Mouse (Mus musculus): ENCODE measurements around the gene Npvf. TPM values are rescaled to one million over a fixed set of nuclear protein-coding genes. Genes with fewer than 3 reads are reported as not detected.

The Npvf gene
- polyA plus RNA-seq, 1 experiment from 2014 or later = not detected

DNA sequence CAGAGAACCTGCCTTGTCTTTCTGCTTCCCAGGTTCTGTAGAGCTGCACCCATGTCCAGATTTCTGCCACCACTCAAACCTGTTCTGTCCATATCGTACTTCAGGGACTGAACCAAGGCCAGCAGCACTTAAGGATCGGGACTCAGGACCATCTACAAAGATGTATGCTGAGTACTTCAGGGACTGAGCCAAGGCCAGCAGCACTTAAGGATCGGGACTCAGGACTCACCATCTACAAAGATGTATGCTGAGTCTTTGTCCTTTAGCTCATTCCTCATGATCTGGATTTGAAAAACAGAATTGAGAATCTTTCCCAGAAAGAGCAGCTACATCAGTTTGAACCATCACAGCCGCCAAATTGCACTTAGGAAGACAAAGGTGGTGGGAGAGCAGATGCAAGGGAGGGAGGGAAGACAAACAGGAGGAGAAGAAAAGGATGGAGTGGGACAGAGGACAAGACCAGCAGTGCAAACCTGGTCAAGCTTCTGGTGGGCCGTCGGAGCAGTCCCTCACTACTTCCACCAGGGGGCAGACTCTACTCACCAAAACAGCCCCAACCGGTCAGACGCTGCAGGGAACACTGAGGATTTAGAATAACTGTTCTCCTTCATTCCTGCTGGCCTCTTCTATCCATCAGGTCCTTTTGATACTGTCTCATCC, 24.7 kb upstream of the Npvf start:
- no peak overlapping the region for H3K4me3 ChIP-seq (ENCODE audit: low read depth, low read length)
- no peak overlapping the region for H3K27ac ChIP-seq (ENCODE audit: low read depth)
- TF ChIP-seq CTCF (IDR thresholded peaks at IDR 0.05; ENCODE audit: low read depth) (peak; percentile 93), EP300 (IDR thresholded peaks at IDR 0.05; ENCODE audit: low read depth) (no peak)
- no peak overlapping the region for H3K9ac ChIP-seq (replicated peaks)
- 23% methylated on average over 8 of the region's 8 CpGs for WGBS (ENCODE audit: insufficient replicate concordance)
- no peak overlapping the region for H3K4me2 ChIP-seq (ENCODE audit: low read depth, low read length)
- H3K9me3 ChIP-seq (ENCODE audit: low read length) = no peaks in the 10 kb centered on the region
- DNase-seq (peak; percentile 67), ATAC-seq (no peak)
- H3K27me3 ChIP-seq (ENCODE audit: insufficient read depth, low read length) = 0 out of 2 replicates have a peak, but pooled peaks cover 6% of the 10 kb centered on the region
- no peaks in the 10 kb centered on the region for H3K4me1 ChIP-seq (ENCODE audit: insufficient read depth)
- no peaks in the 10 kb centered on the region for H3K36me3 ChIP-seq (replicated peaks; ENCODE audit: insufficient read depth, low read length)

DNA sequence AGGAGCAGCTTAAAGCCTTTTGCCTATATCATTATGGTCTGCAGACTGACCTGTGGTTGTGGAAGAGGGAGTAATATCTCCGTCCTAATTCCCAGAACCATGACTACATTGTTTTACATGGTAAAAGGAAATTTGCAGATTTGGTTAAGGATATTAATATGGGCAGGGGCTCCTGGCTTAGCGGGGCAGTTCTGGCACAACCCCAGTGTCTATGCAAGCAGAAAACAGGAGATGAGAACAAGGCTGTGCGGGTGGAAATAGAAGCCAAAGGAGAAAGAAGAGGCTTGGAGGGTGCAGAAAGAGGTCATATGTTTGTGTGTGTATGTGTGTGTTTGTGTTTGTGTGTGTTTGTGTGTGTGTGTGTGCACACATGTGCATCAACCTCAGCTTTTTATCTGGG, 17.0 kb upstream of the Npvf start:
- WGBS (ENCODE audit: insufficient replicate concordance) = 81% methylated on average over 3 of the region's 3 CpGs
- no peak for TF ChIP-seq CTCF (IDR thresholded peaks at IDR 0.05; ENCODE audit: low read depth)
- no peak for TF ChIP-seq EP300 (IDR thresholded peaks at IDR 0.05; ENCODE audit: low read depth)
- ATAC-seq (no peak), DNase-seq (no peak)
- Histone ChIP-seq H3K27me3 (ENCODE audit: insufficient read depth, low read length) (no peaks in the 10 kb centered on the region), H3K36me3 (replicated peaks; ENCODE audit: insufficient read depth, low read length) (no peaks in the 10 kb centered on the region), H3K4me3 (ENCODE audit: low read depth, low read length) (no peak overlapping the region), H3K4me2 (ENCODE audit: low read depth, low read length) (no peak overlapping the region), H3K9ac (replicated peaks) (no peak overlapping the region), H3K9me3 (ENCODE audit: low read length) (no peaks in the 10 kb centered on the region), H3K4me1 (ENCODE audit: insufficient read depth) (no peaks in the 10 kb centered on the region), H3K27ac (ENCODE audit: low read depth) (no peak overlapping the region)

DNA sequence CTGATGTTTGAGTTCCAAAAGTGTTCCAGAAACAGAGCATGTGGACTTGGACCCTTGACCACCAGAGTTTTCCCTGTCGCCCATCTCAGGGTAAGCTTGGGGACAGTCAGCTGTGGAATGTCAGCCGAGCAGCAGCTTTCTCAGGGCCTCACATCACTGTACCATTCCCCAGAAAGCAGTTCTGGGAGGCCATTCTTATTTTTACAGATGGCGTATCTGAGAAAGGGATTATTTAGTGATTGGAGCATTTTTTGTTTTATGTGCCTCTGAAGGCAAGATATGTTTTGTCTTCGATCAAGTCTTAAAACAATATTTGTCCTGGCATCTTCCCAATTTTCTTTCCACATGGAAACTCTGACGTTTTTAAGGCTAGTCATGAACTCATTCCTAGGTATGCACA, 12.7 kb upstream of the Npvf start:
- no peak overlapping the region for H3K4me3 ChIP-seq (ENCODE audit: low read depth, low read length)
- no peak overlapping the region for H3K4me2 ChIP-seq (ENCODE audit: low read depth, low read length)
- no peak overlapping the region for H3K27ac ChIP-seq (ENCODE audit: low read depth)
- DNase-seq (no peak), ATAC-seq (no peak)
- no peak for TF ChIP-seq EP300 (IDR thresholded peaks at IDR 0.05; ENCODE audit: low read depth)
- TF ChIP-seq CTCF (IDR thresholded peaks at IDR 0.05; ENCODE audit: low read depth) = no peak
- no peaks in the 10 kb centered on the region for H3K4me1 ChIP-seq (ENCODE audit: insufficient read depth)
- no peaks in the 10 kb centered on the region for H3K27me3 ChIP-seq (ENCODE audit: insufficient read depth, low read length)
- H3K36me3 ChIP-seq (replicated peaks; ENCODE audit: insufficient read depth, low read length) = no peaks in the 10 kb centered on the region
- no peaks in the 10 kb centered on the region for H3K9me3 ChIP-seq (ENCODE audit: low read length)
- no peak overlapping the region for H3K9ac ChIP-seq (replicated peaks)
- WGBS (ENCODE audit: insufficient replicate concordance) = 55% methylated on average over 5 of the region's 5 CpGs

DNA sequence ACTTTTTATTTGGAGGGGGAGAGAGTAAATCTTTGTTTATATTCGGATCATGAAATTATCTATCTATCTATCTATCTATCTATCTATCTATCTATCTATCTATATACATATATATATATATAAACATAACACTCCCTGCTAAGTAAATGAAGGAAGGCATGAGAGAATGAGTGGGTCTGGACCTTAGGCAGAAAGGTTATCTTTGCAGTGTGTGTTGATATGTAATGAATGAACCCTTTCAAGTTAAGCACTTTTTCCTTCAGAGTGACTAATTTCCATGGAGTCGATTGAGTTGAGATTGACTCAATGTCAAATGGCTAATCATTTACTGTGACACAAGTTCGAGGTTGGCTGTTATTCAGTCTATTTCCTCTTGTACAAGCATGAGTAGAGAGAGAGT, 10.8 kb upstream of the Npvf start:
- Histone ChIP-seq H3K9me3 (ENCODE audit: low read length) (no peaks in the 10 kb centered on the region), H3K9ac (replicated peaks) (no peak overlapping the region), H3K36me3 (replicated peaks; ENCODE audit: insufficient read depth, low read length) (no peaks in the 10 kb centered on the region), H3K4me1 (ENCODE audit: insufficient read depth) (no peaks in the 10 kb centered on the region), H3K27ac (ENCODE audit: low read depth) (no peak overlapping the region), H3K4me3 (ENCODE audit: low read depth, low read length) (no peak overlapping the region), H3K27me3 (ENCODE audit: insufficient read depth, low read length) (no peaks in the 10 kb centered on the region), H3K4me2 (ENCODE audit: low read depth, low read length) (no peak overlapping the region)
- TF ChIP-seq EP300 (IDR thresholded peaks at IDR 0.05; ENCODE audit: low read depth) (no peak), CTCF (IDR thresholded peaks at IDR 0.05; ENCODE audit: low read depth) (no peak)
- DNase-seq (no peak), ATAC-seq (no peak)
- 59% methylated on average over 3 of the region's 3 CpGs for WGBS (ENCODE audit: insufficient replicate concordance)

DNA sequence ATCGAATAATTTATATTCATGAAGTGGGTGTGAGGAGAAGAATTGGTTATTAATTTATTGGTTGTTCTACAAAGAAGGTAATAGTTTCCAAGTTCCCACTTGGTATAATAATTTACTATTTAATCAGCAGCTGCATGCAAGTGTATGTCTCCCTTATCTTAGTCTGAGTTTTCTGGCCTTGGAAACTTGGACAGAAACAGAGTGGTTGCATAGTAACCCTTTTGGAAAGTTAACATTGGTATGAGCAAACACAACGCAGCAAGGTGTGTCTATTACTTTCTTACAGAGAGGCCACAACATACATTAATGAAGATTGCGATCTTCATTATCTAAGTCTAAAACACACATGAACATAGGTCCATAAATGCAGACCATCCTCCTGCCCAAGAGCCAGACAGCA, 10.0 kb upstream of the Npvf start:
- no peaks in the 10 kb centered on the region for H3K9me3 ChIP-seq (ENCODE audit: low read length)
- H3K4me2 ChIP-seq (ENCODE audit: low read depth, low read length) = no peak overlapping the region
- no peak for DNase-seq
- H3K27ac ChIP-seq (ENCODE audit: low read depth) = no peak overlapping the region
- no peak overlapping the region for H3K4me3 ChIP-seq (ENCODE audit: low read depth, low read length)
- H3K4me1 ChIP-seq (ENCODE audit: insufficient read depth) = no peaks in the 10 kb centered on the region
- 71% methylated on average over 3 of the region's 3 CpGs for WGBS (ENCODE audit: insufficient replicate concordance)
- H3K27me3 ChIP-seq (ENCODE audit: insufficient read depth, low read length) = no peaks in the 10 kb centered on the region
- ATAC-seq = no peak
- no peak for TF ChIP-seq EP300 (IDR thresholded peaks at IDR 0.05; ENCODE audit: low read depth)
- no peak for TF ChIP-seq CTCF (IDR thresholded peaks at IDR 0.05; ENCODE audit: low read depth)
- no peak overlapping the region for H3K9ac ChIP-seq (replicated peaks)
- H3K36me3 ChIP-seq (replicated peaks; ENCODE audit: insufficient read depth, low read length) = no peaks in the 10 kb centered on the region

DNA sequence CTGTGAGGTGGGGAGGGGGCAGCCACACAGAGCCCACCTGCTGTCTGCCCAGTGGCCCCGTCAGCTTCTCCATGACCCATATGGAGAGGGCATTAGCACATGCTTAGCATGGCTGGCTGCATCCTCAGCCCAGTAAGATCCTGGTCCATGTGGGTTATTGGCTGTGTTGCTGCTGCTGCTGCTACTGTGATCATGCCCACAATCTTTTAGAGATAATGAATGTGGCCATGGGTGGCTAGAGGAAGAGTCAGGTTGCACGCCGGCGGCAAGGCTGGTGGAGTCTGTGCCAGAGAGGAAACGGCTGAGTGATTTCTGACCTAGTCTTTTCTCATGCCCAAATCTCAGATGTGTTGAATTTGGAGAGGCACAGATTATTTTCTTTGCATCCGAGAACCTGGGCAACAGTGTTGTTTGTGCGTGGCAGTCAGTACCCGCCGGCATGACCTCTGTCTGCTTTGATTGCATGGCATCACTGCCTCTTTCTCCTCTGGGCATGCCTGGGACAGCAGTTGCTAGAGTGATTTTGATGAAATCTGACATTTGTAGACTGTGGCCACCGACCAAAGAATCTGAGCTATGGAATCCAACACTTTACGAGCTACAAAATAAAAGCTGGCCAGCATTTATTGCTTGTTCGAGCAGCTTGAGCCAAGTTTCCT, 8.8 kb upstream of the Npvf start:
- Histone ChIP-seq H3K27ac (ENCODE audit: low read depth) (no peak overlapping the region), H3K4me2 (ENCODE audit: low read depth, low read length) (no peak overlapping the region), H3K9ac (replicated peaks) (no peak overlapping the region), H3K4me3 (ENCODE audit: low read depth, low read length) (no peak overlapping the region), H3K27me3 (ENCODE audit: insufficient read depth, low read length) (no peaks in the 10 kb centered on the region), H3K4me1 (ENCODE audit: insufficient read depth) (no peaks in the 10 kb centered on the region), H3K36me3 (replicated peaks; ENCODE audit: insufficient read depth, low read length) (no peaks in the 10 kb centered on the region), H3K9me3 (ENCODE audit: low read length) (no peaks in the 10 kb centered on the region)
- TF ChIP-seq CTCF (IDR thresholded peaks at IDR 0.05; ENCODE audit: low read depth) = no peak
- TF ChIP-seq EP300 (IDR thresholded peaks at IDR 0.05; ENCODE audit: low read depth) = no peak
- DNase-seq (no peak), ATAC-seq (no peak)
- WGBS (ENCODE audit: insufficient replicate concordance) = 71% methylated on average over 12 of the region's 12 CpGs
